Mouse (Mus musculus): ENCODE data around the gene Prkch.
"Not testable (repeated sequence)": the region's sequence is repeated elsewhere in the genome, so short reads cannot be mapped to it uniquely, and the experiment has no call there.

Prkch gene

DNA sequence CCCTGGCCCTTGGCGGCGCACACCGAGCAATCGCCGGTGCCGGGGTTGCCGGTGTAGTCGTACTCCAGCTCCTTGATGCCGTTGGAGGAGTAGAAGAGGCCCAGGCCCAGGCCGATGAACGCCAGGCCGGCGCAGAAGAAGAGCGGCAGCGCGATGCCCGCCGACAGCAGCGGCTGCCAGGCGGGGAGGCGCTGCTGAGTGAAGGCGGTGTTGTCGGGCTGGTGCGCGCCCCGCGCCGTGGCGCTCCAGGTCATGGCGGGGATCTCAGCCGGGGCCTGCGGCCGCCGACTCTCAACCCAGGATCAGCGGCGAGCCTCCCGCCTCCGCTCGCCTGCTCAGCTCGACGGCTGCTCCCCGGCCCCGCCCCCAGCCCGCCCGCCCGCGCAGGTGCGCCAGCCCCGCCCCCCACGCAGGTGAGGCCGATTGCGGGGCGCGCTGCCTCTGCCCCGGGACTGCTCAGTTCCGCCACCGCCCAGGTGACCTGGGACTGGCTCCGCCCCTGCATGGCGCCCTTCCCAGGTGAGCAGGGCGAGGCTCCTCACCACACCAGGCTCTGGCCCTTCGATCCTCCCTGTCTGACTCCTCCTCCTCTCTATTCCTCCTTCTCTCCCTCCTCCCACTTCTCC, 38.4 kb upstream of the Prkch start, which contains the start of gene Tmem30b:
Gene Tmem30b (minus strand): TSS at position 307 of the 626 bp plus-strand sequence.
- TF ChIP-seq NANOG (IDR thresholded peaks at IDR 0.05; ENCODE audit: borderline replicate concordance, low read length): no peak
- TF ChIP-seq POU5F1 (IDR thresholded peaks at IDR 0.05; ENCODE audit: borderline replicate concordance, low read length): no peak
- TF ChIP-seq CTCF (conservative IDR thresholded peaks at IDR 0.05; ENCODE audit: low read length): no peak
- Histone ChIP-seq H3K4me1 (replicated peaks; ENCODE audit: low read depth, low read length) (peaks cover 47% of the 10 kb centered on the region), H3K36me3 (ENCODE audit: insufficient read depth, low read length) (no peaks in the 10 kb centered on the region), H3K9me3 (ENCODE audit: low read length) (no peaks in the 10 kb centered on the region), H3K4me3 (replicated peaks; ENCODE audit: low read length) (peak within 1 kb of the TSS; percentile 82), H3K27me3 (ENCODE audit: insufficient read depth, low read length) (peaks cover 59% of the 10 kb centered on the region)

DNA sequence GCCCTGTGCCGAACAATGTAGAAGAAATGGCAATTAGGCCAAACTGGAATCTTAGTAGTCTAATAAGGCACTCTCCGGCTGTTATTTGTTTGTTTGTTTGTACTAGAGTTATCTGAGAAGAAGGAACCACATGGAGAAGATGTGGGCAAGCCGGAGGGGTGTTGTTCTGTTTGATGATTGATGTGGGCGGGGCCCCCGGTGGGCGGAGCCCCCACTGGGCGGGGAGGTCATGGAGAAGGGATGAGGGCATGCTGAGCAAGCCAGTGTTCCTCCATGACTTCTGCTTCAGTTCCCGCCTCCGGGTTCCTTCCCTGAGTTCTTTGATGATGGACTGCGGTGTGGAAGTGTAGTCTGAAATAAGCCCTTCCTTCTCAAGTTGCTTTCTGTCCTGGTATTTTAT, 37.0 kb upstream of the Prkch start:
- Histone ChIP-seq H3K27me3 (ENCODE audit: insufficient read depth, low read length) (peaks cover 52% of the 10 kb centered on the region), H3K4me3 (replicated peaks; ENCODE audit: low read length) (no peak overlapping the region), H3K36me3 (ENCODE audit: insufficient read depth, low read length) (no peaks in the 10 kb centered on the region), H3K9me3 (ENCODE audit: low read length) (no peaks in the 10 kb centered on the region), H3K4me1 (replicated peaks; ENCODE audit: low read depth, low read length) (peaks cover 43% of the 10 kb centered on the region)
- TF ChIP-seq CTCF (conservative IDR thresholded peaks at IDR 0.05; ENCODE audit: low read length): no peak
- TF ChIP-seq NANOG (IDR thresholded peaks at IDR 0.05; ENCODE audit: borderline replicate concordance, low read length): no peak
- no peak for TF ChIP-seq POU5F1 (IDR thresholded peaks at IDR 0.05; ENCODE audit: borderline replicate concordance, low read length)

DNA sequence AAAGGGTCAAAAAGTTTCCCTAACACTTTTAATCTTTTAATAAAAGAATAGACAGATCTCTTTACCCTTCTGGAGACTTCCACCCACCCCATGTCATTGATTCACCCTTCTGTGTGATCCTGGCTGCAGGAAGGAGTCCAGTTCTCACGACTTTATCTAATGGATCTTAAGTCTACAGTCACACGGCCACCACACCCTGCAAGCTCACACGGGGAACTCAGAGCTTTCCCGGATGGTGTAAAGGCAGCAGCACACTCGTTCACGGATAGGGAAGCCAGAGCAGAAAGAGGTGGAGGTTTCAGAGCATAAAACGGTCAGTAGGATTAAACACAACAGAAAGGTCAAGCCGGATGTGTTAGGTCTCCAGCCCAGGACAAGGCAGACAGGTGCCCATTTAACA, 36.3 kb upstream of the Prkch start:
- Histone ChIP-seq H3K4me3 (replicated peaks; ENCODE audit: low read length) (no peak overlapping the region), H3K4me1 (replicated peaks; ENCODE audit: low read depth, low read length) (peaks cover 47% of the 10 kb centered on the region), H3K36me3 (ENCODE audit: insufficient read depth, low read length) (no peaks in the 10 kb centered on the region), H3K27me3 (ENCODE audit: insufficient read depth, low read length) (peaks cover 47% of the 10 kb centered on the region), H3K9me3 (ENCODE audit: low read length) (no peaks in the 10 kb centered on the region)
- TF ChIP-seq CTCF (conservative IDR thresholded peaks at IDR 0.05; ENCODE audit: low read length) (no peak), NANOG (IDR thresholded peaks at IDR 0.05; ENCODE audit: borderline replicate concordance, low read length) (no peak), POU5F1 (IDR thresholded peaks at IDR 0.05; ENCODE audit: borderline replicate concordance, low read length) (no peak)

DNA sequence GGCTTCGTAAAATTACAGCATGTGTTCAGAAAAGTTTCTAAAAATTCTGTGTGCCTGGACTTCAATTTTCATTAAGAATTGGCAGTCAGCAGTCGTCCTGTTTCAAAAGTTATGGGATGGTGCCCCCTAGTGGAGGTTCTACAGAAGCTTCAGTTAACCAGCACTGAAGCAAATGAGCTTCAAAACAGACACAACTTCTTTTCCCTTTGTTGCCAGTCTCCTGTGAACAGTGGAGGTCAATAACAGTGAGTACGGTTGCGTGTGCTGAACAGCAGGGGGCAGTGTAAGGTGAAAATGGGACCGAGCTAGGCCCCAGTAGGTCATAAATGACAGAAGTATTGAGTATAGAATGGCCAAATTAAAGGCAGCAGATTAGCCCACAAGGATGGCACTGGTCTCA, 30.4 kb upstream of the Prkch start:
- Histone ChIP-seq H3K4me3 (replicated peaks; ENCODE audit: low read length) (no peak overlapping the region), H3K36me3 (ENCODE audit: insufficient read depth, low read length) (no peaks in the 10 kb centered on the region), H3K9me3 (ENCODE audit: low read length) (no peaks in the 10 kb centered on the region), H3K4me1 (replicated peaks; ENCODE audit: low read depth, low read length) (peaks cover 11% of the 10 kb centered on the region), H3K27me3 (ENCODE audit: insufficient read depth, low read length) (0 out of 2 replicates have a peak, but pooled peaks cover 4% of the 10 kb centered on the region)
- TF ChIP-seq CTCF (conservative IDR thresholded peaks at IDR 0.05; ENCODE audit: low read length): peak; percentile 90
- no peak for TF ChIP-seq NANOG (IDR thresholded peaks at IDR 0.05; ENCODE audit: borderline replicate concordance, low read length)

DNA sequence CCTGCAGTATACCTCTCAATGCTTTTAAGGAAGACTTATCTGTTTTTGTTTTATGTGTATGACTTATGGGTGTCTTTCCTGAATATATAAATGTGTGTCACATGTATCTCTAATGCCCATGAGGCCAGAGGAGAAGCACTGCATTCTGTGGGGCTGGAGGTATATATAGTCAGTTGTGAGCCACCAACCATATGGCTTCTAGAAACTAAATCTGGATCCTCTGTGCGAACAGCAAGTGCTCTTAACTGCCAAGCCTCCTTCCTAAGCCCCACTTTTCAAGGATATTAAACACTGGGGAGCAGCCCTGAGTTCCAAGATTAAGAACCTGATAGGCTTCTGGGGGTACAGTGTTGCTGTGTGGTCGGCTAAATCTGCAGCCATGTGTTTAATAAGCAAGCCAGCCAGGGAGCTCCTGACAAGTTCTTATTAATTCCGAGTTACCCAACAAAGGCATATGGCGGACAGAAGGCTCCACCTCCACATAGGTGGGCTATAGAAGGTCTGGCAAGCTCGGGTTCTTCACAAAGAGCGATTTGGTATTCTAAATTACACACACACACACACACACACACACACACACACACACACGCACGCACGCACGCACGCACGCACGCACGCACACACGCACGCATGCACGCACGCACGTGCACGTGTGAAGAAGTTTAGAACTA, 25.9 kb upstream of the Prkch start:
- Histone ChIP-seq H3K4me1 (replicated peaks; ENCODE audit: low read depth, low read length) (peaks cover 5% of the 10 kb centered on the region), H3K27me3 (ENCODE audit: insufficient read depth, low read length) (no peaks in the 10 kb centered on the region), H3K9me3 (ENCODE audit: low read length) (no peaks in the 10 kb centered on the region), H3K36me3 (ENCODE audit: insufficient read depth, low read length) (no peaks in the 10 kb centered on the region), H3K4me3 (replicated peaks; ENCODE audit: low read length) (no peak overlapping the region)
- no peak for TF ChIP-seq POU5F1 (IDR thresholded peaks at IDR 0.05; ENCODE audit: borderline replicate concordance, low read length)
- TF ChIP-seq CTCF (conservative IDR thresholded peaks at IDR 0.05; ENCODE audit: low read length): no peak
- TF ChIP-seq NANOG (IDR thresholded peaks at IDR 0.05; ENCODE audit: borderline replicate concordance, low read length): no peak

DNA sequence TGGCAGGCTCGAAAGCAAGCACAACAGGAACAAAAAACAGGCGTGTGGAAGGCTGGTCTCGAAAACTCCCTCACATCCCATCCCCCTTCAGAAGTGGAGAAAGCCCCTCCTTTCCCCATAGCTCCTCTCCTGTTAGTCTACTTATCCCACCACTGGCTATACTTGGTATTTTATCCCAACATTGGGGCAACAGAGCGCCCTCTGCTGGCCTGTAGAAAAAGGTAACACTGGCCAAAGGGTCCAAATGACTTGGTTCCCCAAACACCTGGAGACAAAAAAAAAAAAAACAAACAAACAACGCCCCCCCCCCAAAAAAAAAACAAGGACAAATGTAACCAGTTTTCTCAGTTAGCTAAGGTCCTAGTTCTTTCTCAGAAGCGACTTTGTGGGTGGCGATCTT, 24.5 kb upstream of the Prkch start:
- H3K4me3 ChIP-seq (replicated peaks; ENCODE audit: low read length): 0 out of 2 replicates have a peak overlapping the region, but pooled peaks have one; percentile 6

DNA sequence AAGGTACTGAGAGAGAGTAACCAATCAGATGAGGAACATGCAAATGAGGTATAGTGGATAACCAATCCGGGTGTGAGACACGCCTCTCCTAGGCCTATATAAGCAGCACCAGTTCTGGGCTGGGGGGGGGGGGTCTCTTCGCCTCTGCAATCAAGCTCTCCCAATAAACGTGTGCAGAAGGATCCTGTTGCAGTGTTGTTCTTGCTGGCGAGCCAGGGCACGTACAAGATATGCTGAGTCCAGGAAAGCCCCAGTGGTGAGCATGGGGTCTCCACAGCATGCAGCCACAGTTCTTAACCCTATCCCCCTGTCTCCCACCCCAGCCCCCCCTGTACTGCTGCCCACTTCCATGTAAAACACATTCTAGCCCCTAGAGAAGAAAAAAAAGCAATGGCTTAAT, 21.5 kb upstream of the Prkch start:
- not testable (repeated sequence) for H3K4me1 ChIP-seq (replicated peaks; ENCODE audit: low read depth, low read length); H3K27me3 ChIP-seq (ENCODE audit: insufficient read depth, low read length); H3K4me3 ChIP-seq (replicated peaks; ENCODE audit: low read length); H3K9me3 ChIP-seq (ENCODE audit: low read length); H3K36me3 ChIP-seq (ENCODE audit: insufficient read depth, low read length)

More for the DNA sequence above, 24.5 kb upstream of the Prkch start:
- no peaks in the 10 kb centered on the region for H3K9me3 ChIP-seq (ENCODE audit: low read length)
- no peak for TF ChIP-seq POU5F1 (IDR thresholded peaks at IDR 0.05; ENCODE audit: borderline replicate concordance, low read length)
- no peak for TF ChIP-seq NANOG (IDR thresholded peaks at IDR 0.05; ENCODE audit: borderline replicate concordance, low read length)
- TF ChIP-seq CTCF (conservative IDR thresholded peaks at IDR 0.05; ENCODE audit: low read length): peak; percentile 74
- no peaks in the 10 kb centered on the region for H3K36me3 ChIP-seq (ENCODE audit: insufficient read depth, low read length)
- peaks cover 5% of the 10 kb centered on the region; the same call in 1 of the 2 replicates for H3K4me1 ChIP-seq (replicated peaks; ENCODE audit: low read depth, low read length)
- H3K27me3 ChIP-seq (ENCODE audit: insufficient read depth, low read length): no peaks in the 10 kb centered on the region

DNA sequence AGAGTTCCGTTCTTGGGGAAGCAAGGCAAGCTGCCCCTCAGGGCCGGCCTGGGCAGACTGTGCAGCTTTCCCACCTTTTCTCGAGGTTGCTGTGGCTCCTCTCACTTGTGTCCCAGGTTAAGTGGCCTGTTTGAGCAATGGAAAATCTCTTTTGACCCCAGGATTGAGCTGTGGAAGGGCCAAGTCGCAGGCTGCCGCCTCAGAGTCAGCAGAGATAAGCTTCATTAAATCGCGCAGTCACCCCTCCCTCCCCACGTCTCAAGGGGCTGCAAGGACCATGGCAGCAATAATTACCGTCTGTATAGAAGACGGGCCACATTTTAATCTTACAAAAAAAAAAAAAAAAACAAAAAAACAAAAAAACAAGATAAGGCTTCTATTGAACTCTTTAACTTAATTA, 20.4 kb upstream of the Prkch start:
- TF ChIP-seq POU5F1 (IDR thresholded peaks at IDR 0.05; ENCODE audit: borderline replicate concordance, low read length): no peak
- no peak for TF ChIP-seq CTCF (conservative IDR thresholded peaks at IDR 0.05; ENCODE audit: low read length)
- no peak for TF ChIP-seq NANOG (IDR thresholded peaks at IDR 0.05; ENCODE audit: borderline replicate concordance, low read length)
- Histone ChIP-seq H3K36me3 (ENCODE audit: insufficient read depth, low read length) (no peaks in the 10 kb centered on the region), H3K27me3 (ENCODE audit: insufficient read depth, low read length) (no peaks in the 10 kb centered on the region)

More for the DNA sequence above, 20.4 kb upstream of the Prkch start:
- Histone ChIP-seq H3K4me3 (replicated peaks; ENCODE audit: low read length) (no peak overlapping the region), H3K9me3 (ENCODE audit: low read length) (no peaks in the 10 kb centered on the region), H3K4me1 (replicated peaks; ENCODE audit: low read depth, low read length) (peaks cover 5% of the 10 kb centered on the region; the same call in 1 of the 2 replicates)

All from E14TG2a.4 (cell line).